Mouse (Mus musculus) heart, postnatal 0 days (tissue): ENCODE data around the gene Tmem115. TPM values are rescaled to one million over a fixed set of nuclear protein-coding genes. Genes with fewer than 3 reads are reported as not detected.

Experiments used
- ATAC-seq: fragments of 200-750 bp; cut with Nextera tagmentation; 2 replicates; pipeline ENCODE4 v1.8.0; 2017; ENCODE audit warnings: low read depth, moderate number of reproducible peaks, moderate library complexity; ENCODE audit not compliant: insufficient read depth
- DNase-seq: peaks from one replicate; pipeline ENCODE4 v3.0.0-alpha.2; 2016; ENCODE audit warnings: low spot score
- H3K27ac ChIP-seq: fragments of 300-500 bp; sonication (generic); 2 replicates; pipeline ENCODE4 v1.5.1; 2014; ENCODE audit warnings: low read depth, mild to moderate bottlenecking
- H3K27me3 ChIP-seq: fragments of 300-500 bp; sonication (generic); 2 replicates; pipeline ENCODE4 v1.6.1; 2014; ENCODE audit warnings: low read length, mixed read lengths; ENCODE audit not compliant: control insufficient read depth, insufficient read depth
- H3K36me3 ChIP-seq: fragments of 300-500 bp; sonication (generic); replicated peaks from 2 replicates; pipeline ENCODE4 v1.6.1; 2014; ENCODE audit warnings: low read length, mixed read lengths; ENCODE audit not compliant: control insufficient read depth, insufficient read depth
- H3K4me1 ChIP-seq: fragments of 300-500 bp; sonication (generic); 2 replicates; pipeline ENCODE4 v1.6.1; 2014; ENCODE audit warnings: antibody characterized with exemption; ENCODE audit not compliant: control insufficient read depth, insufficient read depth
- H3K4me2 ChIP-seq: fragments of 300-500 bp; sonication (generic); 2 replicates; pipeline ENCODE4 v1.6.1; 2014; ENCODE audit warnings: low read depth, mild to moderate bottlenecking, low read length, moderate library complexity
- H3K4me3 ChIP-seq: fragments of 300-500 bp; sonication (generic); 2 replicates; pipeline ENCODE4 v1.5.1; 2014; ENCODE audit warnings: low read depth, low read length
- H3K9ac ChIP-seq: fragments of 300-500 bp; sonication (generic); replicated peaks from 2 replicates; pipeline ENCODE4 v1.6.1; 2014; ENCODE audit warnings: low read depth, low read length, mixed read lengths
- H3K9me3 ChIP-seq: fragments of 300-500 bp; sonication (generic); replicated peaks from 2 replicates; pipeline ENCODE4 v1.6.1; 2016; ENCODE audit warnings: low read length; ENCODE audit not compliant: control insufficient read depth
- CTCF ChIP-seq: IDR thresholded peaks from 2 replicates; pipeline ENCODE4 v1.5.1; 2016; ENCODE audit warnings: antibody characterized with exemption, control low read depth, low read depth
- EP300 ChIP-seq: IDR thresholded peaks from 2 replicates; pipeline ENCODE4 v1.6.1; 2016; ENCODE audit warnings: antibody characterized with exemption, low read depth
- WGBS: fragments of 180-500 bp; shearing (Covaris S2); extraction: QIAGEN DNeasy Blood & Tissue Kit; methylation state at CpG from one replicate; pipeline ENCODE4 v1.1.7; 2014; 5-methylcytosine and 5-hydroxymethylcytosine counted together
- polyA plus RNA-seq: library from polyadenylated mRNA; unstranded; fragments of >200 nt; fragmentation: Nextera tagmentation; extraction: Ambion mirVana; gene quantifications from 2 replicates; pipeline ENCODE4 v1.2.1, GENCODE M21; 2015
- total RNA-seq: library from RNA; depleted of rRNA; stranded (reverse); fragments of >200 nt; gene quantifications from 2 replicates; pipeline ENCODE4 v1.2.3, GENCODE M21; 2014; ENCODE audit warnings: low replicate concordance

Gene Tmem115
- total and polyA plus RNA-seq, 2 experiments from 2014 or later: 26.7 to 33.4 TPM

DNA sequence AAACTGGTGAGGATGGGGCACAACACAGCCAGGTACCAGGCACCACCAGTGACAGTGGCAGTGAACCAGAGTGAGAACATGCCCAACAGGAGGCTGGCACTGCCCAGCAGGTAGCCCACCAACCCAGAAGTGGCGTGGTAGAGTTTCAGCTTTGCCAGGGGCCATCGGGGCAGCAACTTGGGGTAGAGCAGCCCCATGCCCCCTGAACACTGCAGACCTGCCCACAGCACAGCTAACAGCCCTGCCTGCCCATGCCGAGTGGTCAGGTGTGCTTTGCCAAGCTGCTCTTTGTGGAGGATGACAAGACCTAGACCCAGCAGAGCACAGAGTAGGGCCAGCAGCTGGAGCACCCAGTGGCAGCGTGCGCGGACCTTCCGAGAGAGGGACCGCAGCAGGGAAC is 6.2 kb downstream of the Tmem115 start:
- 94% methylated on average over 8 of the region's 8 CpGs for WGBS
- DNase-seq (no peak), ATAC-seq (no peak)
- Histone ChIP-seq H3K4me3 (no peak overlapping the region), H3K36me3 (peaks cover 47% of the 10 kb centered on the region), H3K27ac (no peak overlapping the region), H3K27me3 (no peaks in the 10 kb centered on the region), H3K4me2 (no peak overlapping the region), H3K9ac (no peak overlapping the region), H3K9me3 (no peaks in the 10 kb centered on the region), H3K4me1 (peaks cover 38% of the 10 kb centered on the region)
- TF ChIP-seq EP300 (no peak), CTCF (no peak)

DNA sequence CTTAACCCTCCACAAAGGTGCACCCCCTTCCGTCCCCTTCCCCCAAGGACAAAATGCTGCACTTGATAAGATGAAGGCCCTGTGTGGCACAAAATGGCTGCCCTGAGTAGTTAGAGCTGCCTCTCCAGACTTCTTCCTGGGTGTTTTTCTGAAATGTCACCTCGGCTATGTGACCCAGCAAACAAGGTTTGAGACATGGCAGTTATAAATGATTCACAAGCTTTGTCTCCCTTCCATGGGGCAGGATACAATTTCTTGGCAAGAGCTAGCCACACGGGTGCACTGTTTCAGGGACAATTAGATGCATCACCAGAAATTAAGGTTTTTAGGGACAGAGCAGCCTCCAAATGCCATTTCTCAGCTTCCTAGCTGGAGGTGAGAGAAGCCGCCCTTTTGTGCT is 6.7 kb downstream of the Tmem115 start:
- Histone ChIP-seq H3K27ac (no peak overlapping the region), H3K4me2 (no peak overlapping the region), H3K27me3 (no peaks in the 10 kb centered on the region), H3K4me1 (peaks cover 34% of the 10 kb centered on the region), H3K4me3 (no peak overlapping the region), H3K9ac (no peak overlapping the region), H3K36me3 (peaks cover 47% of the 10 kb centered on the region), H3K9me3 (no peaks in the 10 kb centered on the region)
- DNase-seq (no peak), ATAC-seq (no peak)
- TF ChIP-seq CTCF: no peak
- TF ChIP-seq EP300: no peak
- WGBS: 61% methylated on average over 4 of the region's 4 CpGs

DNA sequence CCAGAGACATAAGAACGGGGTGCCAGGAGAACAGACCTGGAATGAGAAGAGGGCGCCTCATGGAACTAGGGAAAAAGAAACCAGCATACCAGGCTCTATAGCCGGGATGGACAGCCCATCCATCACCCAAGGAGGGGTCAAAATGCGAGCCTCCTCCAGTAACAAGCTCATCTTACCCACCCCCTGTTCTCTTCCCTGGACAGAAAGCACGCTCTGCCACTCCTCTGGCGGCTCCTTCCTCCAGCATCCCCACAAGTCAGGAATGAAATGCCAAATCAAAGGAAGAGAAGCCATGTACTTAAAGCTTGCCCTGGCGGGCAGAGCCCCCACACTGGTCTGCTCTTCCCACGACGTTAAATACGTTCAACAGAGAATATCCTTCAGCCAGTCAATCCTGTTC is 7.3 kb downstream of the Tmem115 start:
- H3K9ac ChIP-seq: no peak overlapping the region
- peaks cover 47% of the 10 kb centered on the region for H3K36me3 ChIP-seq
- H3K9me3 ChIP-seq: no peaks in the 10 kb centered on the region
- TF ChIP-seq CTCF (no peak), EP300 (no peak)
- H3K27me3 ChIP-seq: no peaks in the 10 kb centered on the region
- H3K4me1 ChIP-seq: peaks cover 29% of the 10 kb centered on the region
- peak overlapping the region; percentile 81 for H3K4me3 ChIP-seq
- WGBS: 35% methylated on average over 10 of the region's 10 CpGs
- DNase-seq: no peak
- no peak overlapping the region for H3K27ac ChIP-seq
- H3K4me2 ChIP-seq: peak overlapping the region; percentile 91
- no peak for ATAC-seq

DNA sequence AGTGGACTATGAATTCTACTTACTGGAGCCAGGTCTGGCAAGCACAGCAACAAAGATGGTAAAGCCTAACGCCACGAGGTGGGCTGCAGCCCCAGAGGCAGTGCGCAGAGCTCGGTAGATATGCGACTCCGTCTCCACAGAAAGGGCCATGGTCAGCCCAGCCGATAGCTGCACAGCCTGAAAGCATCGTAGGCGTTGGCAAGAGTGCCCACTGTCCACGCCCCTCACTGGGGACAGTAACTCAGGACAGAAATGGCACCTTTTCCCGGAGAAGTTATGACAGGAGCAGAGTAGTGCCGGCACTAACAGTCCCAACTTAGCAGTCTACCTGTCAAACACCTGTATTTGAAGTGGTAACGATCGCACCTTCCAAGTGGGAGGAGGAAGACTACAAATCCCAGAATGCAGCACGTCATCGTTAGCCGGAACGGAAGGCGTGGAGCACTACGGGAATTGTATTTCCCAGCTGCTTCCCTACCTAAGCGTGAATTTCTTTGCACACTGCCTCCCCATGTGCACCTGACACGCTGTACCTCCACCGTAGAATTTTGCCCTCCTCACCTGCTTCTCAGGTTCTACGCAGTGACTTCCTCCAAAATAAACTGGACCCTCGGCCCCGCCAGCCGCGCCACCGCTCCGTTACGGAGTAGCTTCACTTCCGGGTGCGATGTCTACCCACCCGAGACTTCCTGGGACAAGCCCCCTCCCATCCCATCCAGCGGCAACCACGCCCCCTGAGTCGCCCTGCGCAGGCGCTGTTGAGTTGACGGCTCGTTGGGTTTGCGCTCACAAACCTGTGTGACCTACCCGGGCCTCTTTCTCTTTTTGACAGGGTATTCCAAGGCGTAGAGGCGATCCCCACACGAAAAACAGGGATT is 8.0 kb downstream of the Tmem115 start, which contains the start of the genes Cyb561d2 and Nprl2:
Gene Cyb561d2, minus strand, starts transcription at position 720 of the 878 bp plus-strand sequence.
Gene Nprl2, plus strand, starts transcription at position 753 of the 878 bp plus-strand sequence.
- Histone ChIP-seq H3K4me3 (peak within 1 kb of the TSS; percentile 81), H3K4me1 (peaks cover 27% of the 10 kb centered on the region), H3K27ac (peak within 1 kb of the TSS; percentile 26), H3K36me3 (peaks cover 44% of the 10 kb centered on the region), H3K9ac (peak within 1 kb of the TSS; percentile 56), H3K27me3 (no peaks in the 10 kb centered on the region), H3K9me3 (no peaks in the 10 kb centered on the region), H3K4me2 (peak within 1 kb of the TSS; percentile 91)
- under 1% methylated on average over 46 of the region's 46 CpGs for WGBS
- DNase-seq: peak; percentile 90
- TF ChIP-seq EP300 (no peak), CTCF (no peak)
- ATAC-seq: peak; percentile 89

DNA sequence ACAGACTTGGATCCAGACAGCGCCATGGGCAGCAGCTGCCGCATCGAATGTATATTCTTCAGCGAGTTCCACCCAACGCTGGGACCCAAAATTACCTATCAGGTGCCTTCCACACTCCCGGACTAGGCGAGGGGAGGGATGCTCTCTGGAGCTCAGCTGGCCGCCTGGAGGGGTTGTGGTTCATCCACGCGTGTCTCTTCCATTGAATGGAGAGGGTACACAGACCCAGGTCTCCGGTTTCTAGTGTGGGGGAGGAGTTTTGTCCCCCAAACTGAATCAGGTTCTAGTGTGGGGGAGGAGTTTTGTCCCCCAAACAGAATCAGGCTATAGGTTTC is 8.6 kb downstream of the Tmem115 start:
- ATAC-seq (no peak), DNase-seq (no peak)
- Histone ChIP-seq H3K4me1 (peaks cover 26% of the 10 kb centered on the region), H3K36me3 (peaks cover 38% of the 10 kb centered on the region), H3K4me2 (peak overlapping the region; percentile 91), H3K4me3 (peak overlapping the region; percentile 81), H3K9me3 (no peaks in the 10 kb centered on the region), H3K27me3 (no peaks in the 10 kb centered on the region), H3K9ac (peak overlapping the region; percentile 56), H3K27ac (peak overlapping the region; percentile 26; the same call in 1 of the 2 replicates)
- no peak for TF ChIP-seq EP300
- TF ChIP-seq CTCF: no peak
- under 1% methylated on average over 11 of the region's 11 CpGs for WGBS
